Mouse (Mus musculus): ENCODE measurements around the gene Tet1. TPM values are rescaled to one million over a fixed set of nuclear protein-coding genes. Genes with fewer than 3 reads are reported as not detected.

The Tet1 gene
- total RNA-seq, 2 experiments from 2014 or later: 19.2 to 21.2 TPM

DNA sequence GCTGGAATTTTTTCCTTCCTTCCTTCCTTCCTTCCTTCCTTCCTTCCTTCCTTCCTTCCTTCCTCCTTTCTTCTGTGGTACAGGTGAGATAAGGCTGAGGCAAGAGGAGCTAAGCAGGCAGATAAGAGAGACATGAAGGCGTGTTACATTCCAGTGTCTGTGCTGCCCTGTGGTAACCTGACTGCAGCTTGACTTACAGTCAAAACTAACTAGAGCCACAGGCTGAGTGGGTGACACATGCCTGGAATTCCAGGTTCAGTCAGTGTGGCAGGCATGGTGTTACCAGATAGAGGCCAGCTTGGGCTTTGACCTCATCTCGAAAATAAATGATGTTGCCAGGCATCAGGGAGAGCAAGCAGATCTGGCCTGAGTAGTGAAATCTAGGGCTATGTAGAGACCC is 53.8 kb downstream of the Tet1 start:
- intact Hi-C loops (cut with DNase I): no loop called here
- peak in 1 of 2 experiments; percentile 33 for DNase-seq

- DNase-seq: no peak
- intact Hi-C loops (cut with DNase I): no loop called here
These were observed 54.2 kb downstream of the Tet1 start for GRCm38 (mm10) chr10:62854581-62854980.

- intact Hi-C loops (cut with DNase I): no loop called here
These were observed 57.2 kb downstream of the Tet1 start for GRCm38 (mm10) chr10:62851578-62851977.

GRCm38 (mm10) chr10:62851025-62851424 is 57.8 kb downstream of the Tet1 start:
- DNase-seq: no peak
- intact Hi-C loops (cut with DNase I): no loop called here

More at GRCm38 (mm10) chr10:62851578-62851977, 57.2 kb downstream of the Tet1 start:
- no peak for DNase-seq

- no peak for DNase-seq
- intact Hi-C loops (cut with DNase I): no loop called here
These were observed 60.0 kb downstream of the Tet1 start for GRCm38 (mm10) chr10:62848783-62849182.

DNA sequence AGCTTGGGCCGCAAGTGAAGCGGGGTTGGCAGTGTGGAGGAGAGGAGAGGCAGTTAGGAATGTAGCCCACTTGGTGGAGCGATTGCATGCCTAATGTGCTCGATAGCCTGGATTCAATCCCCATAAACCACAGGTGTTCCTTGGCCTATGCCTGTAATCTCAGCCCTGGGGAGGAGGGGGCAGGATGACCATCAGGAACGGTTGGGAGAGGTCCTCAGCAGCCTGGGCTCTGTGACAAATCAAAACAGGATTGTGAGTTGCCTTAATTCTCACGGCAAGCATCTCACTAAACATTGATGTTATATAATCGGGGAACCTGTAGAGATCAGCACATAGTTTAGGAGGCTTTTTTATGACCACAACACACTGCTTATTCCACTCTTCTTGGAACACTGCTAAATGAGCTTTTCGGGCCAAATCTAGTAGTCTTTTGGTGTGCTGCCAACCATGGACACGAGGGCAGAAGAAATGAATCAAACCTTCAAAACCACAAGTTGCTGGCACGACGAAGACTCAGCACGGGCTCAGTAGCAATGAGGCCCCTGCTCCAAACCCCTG is 61.6 kb downstream of the Tet1 start:
- DNase-seq: peak in 1 of 2 experiments; percentile 19
- intact Hi-C loops (cut with DNase I): no loop called here

DNA sequence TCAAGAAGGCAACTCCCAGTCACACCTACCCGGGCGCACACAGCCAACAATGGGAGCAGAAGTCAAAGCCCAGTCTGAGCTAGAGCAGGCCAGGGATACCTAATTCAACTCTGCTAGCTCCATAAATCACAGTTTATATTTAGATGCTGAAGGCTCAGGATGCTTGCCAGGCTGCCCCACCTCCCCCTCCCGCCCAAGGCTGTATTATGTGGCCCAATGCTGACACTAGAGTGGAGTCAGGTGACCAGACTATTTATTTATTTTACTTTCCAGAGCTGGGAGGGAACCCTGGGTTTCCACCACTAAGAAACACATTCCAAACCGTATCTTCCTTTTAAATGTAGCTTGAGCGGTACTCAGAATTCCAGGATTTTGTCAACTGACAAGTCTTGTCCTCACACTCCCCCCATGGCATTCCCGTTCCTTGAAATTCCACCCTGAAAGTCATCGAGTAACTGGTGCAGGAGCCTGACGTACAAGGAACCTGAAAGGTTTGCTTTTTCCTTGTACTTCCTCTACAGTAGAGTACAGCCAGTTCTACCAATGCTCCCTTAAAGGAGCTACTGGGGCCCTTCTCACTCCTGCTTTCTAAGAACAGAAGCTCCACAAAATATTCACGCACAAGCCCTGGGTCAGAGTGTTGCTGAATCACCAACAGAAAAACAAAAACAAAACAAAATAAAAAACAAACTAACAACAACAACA is 64.9 kb downstream of the Tet1 start:
- intact Hi-C loops (cut with DNase I): no loop called here
- peak; percentile 39 to 62 for DNase-seq

GRCm38 (mm10) chr10:62841901-62842447 is 66.8 kb downstream of the Tet1 start:
- intact Hi-C loops (cut with DNase I): no loop called here

DNA sequence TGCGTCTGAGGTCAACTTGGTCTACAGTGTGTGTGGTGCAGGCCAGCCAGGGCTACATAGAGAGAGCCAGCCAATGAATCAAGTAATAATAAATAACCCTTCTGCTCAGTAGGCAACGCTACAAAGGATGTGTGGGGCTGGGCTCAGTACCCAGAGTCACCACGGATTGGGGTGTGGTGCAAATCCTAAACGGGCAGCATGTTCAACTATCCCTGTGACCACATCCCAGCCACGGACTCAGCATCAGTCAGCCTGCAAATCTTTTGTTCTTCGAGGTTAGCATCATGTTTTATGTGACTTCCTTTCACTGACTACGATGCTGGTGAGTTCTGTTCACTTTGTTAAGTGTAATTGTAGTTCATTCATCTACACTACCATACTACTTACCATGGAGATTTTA is 68.1 kb downstream of the Tet1 start:
- no peak for DNase-seq
- intact Hi-C loops (cut with DNase I): no loop called here

More at GRCm38 (mm10) chr10:62841901-62842447, 66.8 kb downstream of the Tet1 start:
- DNase-seq: no peak

DNA sequence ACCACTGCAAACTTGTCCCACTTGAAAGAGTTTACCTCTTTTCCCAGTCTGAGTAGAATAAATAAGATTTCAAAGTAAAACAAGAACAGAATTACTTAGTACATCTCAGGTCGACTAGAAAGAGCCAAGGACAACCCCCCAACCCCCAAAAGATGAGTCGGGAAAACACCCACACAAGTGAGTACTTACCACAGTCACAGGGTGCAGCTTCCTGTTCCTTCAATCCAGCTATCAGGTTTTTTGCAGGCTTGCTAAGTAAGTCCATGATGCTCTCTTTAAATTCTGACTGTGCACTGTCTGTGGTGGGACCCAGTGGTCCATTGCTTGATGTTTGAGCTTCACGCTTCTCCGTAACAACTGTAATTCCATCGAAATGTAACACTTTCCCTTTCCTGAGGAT is 70.8 kb downstream of the Tet1 start:
- intact Hi-C loops (cut with DNase I): no loop called here
- no peak for DNase-seq

- DNase-seq: no peak
- intact Hi-C loops (cut with DNase I): no loop called here
These were observed 76.0 kb downstream of the Tet1 start for GRCm38 (mm10) chr10:62832783-62833182.

DNA sequence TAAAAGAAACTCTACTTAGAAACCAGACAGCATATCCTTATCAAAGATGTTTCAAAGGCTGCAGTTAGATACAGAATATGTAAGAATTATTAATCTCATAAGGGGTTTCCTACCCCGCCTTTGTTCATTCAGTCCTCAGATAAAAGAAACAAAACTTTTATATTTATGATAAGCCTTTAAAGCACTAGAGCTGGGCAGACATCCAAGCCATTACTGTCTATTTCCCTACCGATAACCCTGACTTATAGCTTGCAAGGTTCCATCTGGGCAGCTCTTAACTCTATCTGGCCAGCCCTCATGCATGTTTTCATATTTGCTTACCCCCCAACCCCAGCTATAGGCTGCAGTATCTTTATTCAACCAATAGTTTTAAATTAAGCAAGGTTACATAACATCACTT is 77.2 kb downstream of the Tet1 start:
- intact Hi-C loops (cut with DNase I): no loop called here
- DNase-seq: no peak

DNA sequence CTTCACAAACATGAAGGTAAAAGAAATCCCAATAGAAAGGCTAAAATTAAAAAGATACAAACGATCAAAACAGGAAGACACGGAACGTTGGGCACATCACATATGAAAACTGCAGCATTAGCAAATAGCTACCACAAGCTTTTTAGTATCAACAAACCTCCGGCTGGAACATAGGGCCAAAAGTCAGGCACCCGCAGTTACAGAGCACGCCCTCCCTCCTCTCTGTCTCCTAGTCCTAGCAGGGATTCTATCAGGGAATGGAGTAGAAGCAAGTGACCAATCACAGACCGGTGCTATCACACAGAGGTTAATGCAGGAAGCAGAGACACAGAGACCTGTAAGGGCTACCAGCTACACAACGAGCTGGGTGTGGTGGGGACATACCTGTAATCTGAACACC is 84.3 kb downstream of the Tet1 start:
- intact Hi-C loops (cut with DNase I): no loop called here

GRCm38 (mm10) chr10:62823431-62823830 is 85.4 kb downstream of the Tet1 start:
- no peak for DNase-seq
- intact Hi-C loops (cut with DNase I): no loop called here

More for the DNA sequence above, 84.3 kb downstream of the Tet1 start:
- DNase-seq: no peak

DNA sequence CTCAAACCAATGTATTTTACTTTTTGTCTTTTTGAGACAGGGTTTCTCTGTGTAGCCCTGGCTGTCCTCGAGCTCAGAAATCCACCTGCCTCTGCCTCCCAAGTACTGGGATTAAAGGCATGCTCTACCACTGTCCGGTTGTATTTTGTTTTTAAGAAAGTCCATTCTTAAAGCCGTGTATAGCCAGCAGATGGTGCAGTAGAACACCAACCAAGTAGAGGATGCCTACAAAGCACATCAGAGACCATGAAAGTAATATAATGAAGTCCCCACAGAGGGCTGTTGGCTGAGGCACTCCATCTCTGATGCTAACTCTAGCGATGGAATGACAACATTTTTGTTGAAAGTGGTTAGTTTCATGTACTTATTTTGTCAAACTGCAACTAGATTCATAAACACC is 98.8 kb downstream of the Tet1 start:
- intact Hi-C loops (cut with DNase I): no loop called here
- DNase-seq: no peak

DNA sequence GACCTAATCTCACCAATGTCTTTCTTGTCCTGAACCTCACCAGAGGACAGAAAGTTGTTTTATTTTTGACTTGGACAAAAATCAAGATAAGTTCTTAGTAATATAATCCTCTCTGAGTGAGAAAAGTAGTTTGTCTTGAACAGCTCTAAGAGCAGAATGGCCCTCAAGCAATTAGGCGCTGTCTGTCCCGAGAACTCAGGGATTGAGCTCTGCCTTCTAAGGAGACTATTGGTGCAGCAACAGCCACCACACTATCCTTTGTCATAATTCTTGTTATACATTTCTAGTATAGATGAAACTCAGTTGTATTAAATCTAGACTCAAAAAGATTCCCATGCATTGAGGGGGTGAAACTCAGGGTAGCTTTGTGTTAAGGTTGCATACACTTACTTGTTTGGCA is 100.0 kb downstream of the Tet1 start:
- intact Hi-C loops (cut with DNase I): no loop called here
- no peak for DNase-seq

DNA sequence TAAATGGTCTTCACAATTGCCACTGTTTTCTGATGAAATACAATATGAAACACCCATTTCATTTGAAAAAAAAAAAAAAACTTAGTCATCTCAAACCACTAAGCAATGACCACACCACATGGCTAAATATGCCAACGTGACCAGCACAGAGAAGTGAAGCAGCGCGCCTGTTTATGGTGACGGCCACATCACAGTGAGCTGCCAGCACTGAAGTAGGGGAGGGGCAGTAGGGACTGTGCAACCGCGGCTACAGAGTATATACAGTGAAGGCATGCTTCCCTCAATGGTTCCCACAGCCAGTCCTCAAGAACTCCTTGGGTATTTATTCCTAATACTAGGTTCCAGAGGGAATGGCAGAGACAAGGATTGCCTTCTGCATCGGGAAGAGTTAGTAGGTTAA is 100.5 kb downstream of the Tet1 start:
- intact Hi-C loops (cut with DNase I): no loop called here
- DNase-seq: no peak

GRCm38 (mm10) chr10:62804106-62804505 is 104.7 kb downstream of the Tet1 start:
- intact Hi-C loops (cut with DNase I): no loop called here
- no peak for DNase-seq

- intact Hi-C loops (cut with DNase I): no loop called here
- no peak for DNase-seq
These were observed 105.5 kb downstream of the Tet1 start for GRCm38 (mm10) chr10:62803296-62803695.

- intact Hi-C loops (cut with DNase I): loop anchor here (5.0 kb wide), 1 partner anchor 228 kb away; the partner anchor contains the start of genes Hnrnph3 and Pbld2
These were observed 114.6 kb downstream of the Tet1 start for GRCm38 (mm10) chr10:62794221-62794620.

DNA sequence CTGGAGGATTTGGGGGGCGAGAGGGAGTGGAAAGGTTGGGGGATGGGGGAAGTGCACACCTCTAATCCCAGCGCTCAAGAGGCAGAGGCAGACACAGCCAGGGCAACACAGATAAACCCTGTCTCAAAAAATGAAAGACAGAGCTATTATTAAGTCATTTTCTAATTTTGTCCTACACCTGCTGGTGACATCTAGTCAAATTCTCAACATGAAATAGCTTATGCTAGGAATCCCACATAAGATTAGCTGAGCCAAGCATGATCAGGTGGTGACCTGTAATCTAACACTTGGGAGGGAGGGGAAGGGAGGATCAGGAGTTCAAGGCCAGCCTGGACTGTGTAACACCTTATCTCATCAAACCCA is 115.7 kb downstream of the Tet1 start:
- intact Hi-C loops (cut with DNase I): loop anchor here (5.0 kb wide), 1 partner anchor 229 kb away; the partner anchor contains the start of genes Hnrnph3 and Pbld2
- peak in 1 of 2 experiments; percentile 8 for DNase-seq

More at GRCm38 (mm10) chr10:62794221-62794620, 114.6 kb downstream of the Tet1 start:
- no peak for DNase-seq

Data from heart, postnatal 14 days (tissue).